Mouse (Mus musculus) C2C12 (cell line): Measurements from ENCODE around the gene Fanci.

ENCODE experiments used
- CTCF ChIP-seq: IDR thresholded peaks from one replicate; pipeline ENCODE4 v1.5.1; 2011; ENCODE audit not compliant: control insufficient read depth, insufficient read depth, insufficient read length
- MAX ChIP-seq: IDR thresholded peaks from one replicate; pipeline ENCODE4 v1.6.1; 2011; ENCODE audit warnings: mild to moderate bottlenecking, control low read depth
- MYOD1 ChIP-seq: IDR thresholded peaks from one replicate; pipeline ENCODE4 v1.6.1; 2011; ENCODE audit warnings: low read depth; ENCODE audit not compliant: control insufficient read depth, insufficient read length
- MYOG ChIP-seq: IDR thresholded peaks from one replicate; pipeline ENCODE4 v1.6.1; 2011; ENCODE audit not compliant: control insufficient read depth, insufficient read length; ENCODE audit errors: extremely low read depth

GRCm38 (mm10) chr7:79346555-79347075 is 45.1 kb upstream of the Fanci start:
- TF ChIP-seq CTCF (no peak), MYOD1 (no peak), MYOG (no peak), MAX (no peak)
